Mouse (Mus musculus) heart, postnatal 0 days (tissue): ENCODE data around the gene 1700029P11Rik. TPM values are rescaled to one million over a fixed set of nuclear protein-coding genes. Genes with fewer than 3 reads are reported as not detected.

ENCODE experiments used
- ATAC-seq: fragments of 200-750 bp; cut with Nextera tagmentation; 2 replicates; pipeline ENCODE4 v1.8.0; 2017; ENCODE audit warnings: low read depth, moderate number of reproducible peaks, moderate library complexity; ENCODE audit not compliant: insufficient read depth
- DNase-seq: peaks from one replicate; pipeline ENCODE4 v3.0.0-alpha.2; 2016; ENCODE audit warnings: low spot score
- H3K27ac ChIP-seq: fragments of 300-500 bp; sonication (generic); 2 replicates; pipeline ENCODE4 v1.5.1; 2014; ENCODE audit warnings: low read depth, mild to moderate bottlenecking
- H3K27me3 ChIP-seq: fragments of 300-500 bp; sonication (generic); 2 replicates; pipeline ENCODE4 v1.6.1; 2014; ENCODE audit warnings: low read length, mixed read lengths; ENCODE audit not compliant: control insufficient read depth, insufficient read depth
- H3K36me3 ChIP-seq: fragments of 300-500 bp; sonication (generic); replicated peaks from 2 replicates; pipeline ENCODE4 v1.6.1; 2014; ENCODE audit warnings: low read length, mixed read lengths; ENCODE audit not compliant: control insufficient read depth, insufficient read depth
- H3K4me1 ChIP-seq: fragments of 300-500 bp; sonication (generic); 2 replicates; pipeline ENCODE4 v1.6.1; 2014; ENCODE audit warnings: antibody characterized with exemption; ENCODE audit not compliant: control insufficient read depth, insufficient read depth
- H3K4me2 ChIP-seq: fragments of 300-500 bp; sonication (generic); 2 replicates; pipeline ENCODE4 v1.6.1; 2014; ENCODE audit warnings: low read depth, mild to moderate bottlenecking, low read length, moderate library complexity
- H3K4me3 ChIP-seq: fragments of 300-500 bp; sonication (generic); 2 replicates; pipeline ENCODE4 v1.5.1; 2014; ENCODE audit warnings: low read depth, low read length
- H3K9ac ChIP-seq: fragments of 300-500 bp; sonication (generic); replicated peaks from 2 replicates; pipeline ENCODE4 v1.6.1; 2014; ENCODE audit warnings: low read depth, low read length, mixed read lengths
- H3K9me3 ChIP-seq: fragments of 300-500 bp; sonication (generic); replicated peaks from 2 replicates; pipeline ENCODE4 v1.6.1; 2016; ENCODE audit warnings: low read length; ENCODE audit not compliant: control insufficient read depth
- CTCF ChIP-seq: IDR thresholded peaks from 2 replicates; pipeline ENCODE4 v1.5.1; 2016; ENCODE audit warnings: antibody characterized with exemption, control low read depth, low read depth
- EP300 ChIP-seq: IDR thresholded peaks from 2 replicates; pipeline ENCODE4 v1.6.1; 2016; ENCODE audit warnings: antibody characterized with exemption, low read depth
- WGBS: fragments of 180-500 bp; shearing (Covaris S2); extraction: QIAGEN DNeasy Blood & Tissue Kit; methylation state at CpG from one replicate; pipeline ENCODE4 v1.1.7; 2014; 5-methylcytosine and 5-hydroxymethylcytosine counted together
- polyA plus RNA-seq: library from polyadenylated mRNA; unstranded; fragments of >200 nt; fragmentation: Nextera tagmentation; extraction: Ambion mirVana; gene quantifications from 2 replicates; pipeline ENCODE4 v1.2.1, GENCODE M21; 2015
- total RNA-seq: library from RNA; depleted of rRNA; stranded (reverse); fragments of >200 nt; gene quantifications from 2 replicates; pipeline ENCODE4 v1.2.3, GENCODE M21; 2014; ENCODE audit warnings: low replicate concordance

1700029P11Rik gene
- total and polyA plus RNA-seq, 2 experiments from 2014 or later: not detected

GRCm38 (mm10) chr15:81941010-81941409 is 39.3 kb upstream of the 1700029P11Rik start:
- Histone ChIP-seq H3K4me3 (no peak overlapping the region), H3K27ac (no peak overlapping the region), H3K9me3 (no peaks in the 10 kb centered on the region), H3K27me3 (0 out of 2 replicates have a peak, but pooled peaks cover 4% of the 10 kb centered on the region), H3K9ac (no peak overlapping the region), H3K36me3 (no peaks in the 10 kb centered on the region), H3K4me2 (no peak overlapping the region), H3K4me1 (peaks cover 14% of the 10 kb centered on the region; the same call in 1 of the 2 replicates)
- WGBS: 84% methylated on average over 2 of the region's 2 CpGs
- ATAC-seq (no peak), DNase-seq (no peak)
- TF ChIP-seq CTCF (no peak), EP300 (no peak)

DNA sequence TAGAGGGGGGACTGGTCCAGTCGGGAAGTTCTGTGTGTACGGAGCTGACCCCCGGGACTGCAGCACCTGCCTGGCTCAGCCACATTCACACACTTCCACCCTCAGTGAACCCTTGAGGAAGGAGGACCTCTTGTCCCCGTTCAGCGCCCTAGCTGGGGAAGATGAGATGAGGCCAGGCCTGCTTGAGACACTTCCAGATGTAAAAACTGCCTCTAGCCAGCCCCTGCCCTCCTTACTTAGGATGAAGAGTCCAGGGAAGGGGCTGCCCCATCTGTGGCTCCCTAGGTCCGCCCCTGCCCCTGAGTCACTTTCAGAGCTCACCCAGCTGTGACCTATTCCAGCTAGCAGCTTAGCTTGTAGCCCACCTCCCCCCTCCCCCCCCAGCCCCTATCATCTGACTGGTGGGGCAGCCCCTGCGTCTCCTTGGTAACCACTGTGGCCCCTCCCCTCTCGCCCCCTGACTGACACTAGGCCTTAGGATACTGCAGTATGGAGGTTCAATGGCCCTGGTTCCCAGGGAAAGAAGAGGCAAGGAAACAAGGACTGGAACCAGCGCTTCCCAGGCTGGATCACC is 37.1 kb upstream of the 1700029P11Rik start:
- Histone ChIP-seq H3K9ac (no peak overlapping the region), H3K4me3 (no peak overlapping the region), H3K27ac (no peak overlapping the region), H3K9me3 (no peaks in the 10 kb centered on the region), H3K4me2 (no peak overlapping the region), H3K36me3 (no peaks in the 10 kb centered on the region), H3K4me1 (no peaks in the 10 kb centered on the region), H3K27me3 (0 out of 2 replicates have a peak, but pooled peaks cover 4% of the 10 kb centered on the region)
- DNase-seq: no peak
- 24% methylated on average over 9 of the region's 9 CpGs for WGBS
- TF ChIP-seq CTCF (no peak), EP300 (no peak)
- no peak for ATAC-seq

GRCm38 (mm10) chr15:81949076-81949475 is 31.3 kb upstream of the 1700029P11Rik start:
- TF ChIP-seq EP300: no peak
- TF ChIP-seq CTCF: no peak
- no peaks in the 10 kb centered on the region for H3K27me3 ChIP-seq
- H3K27ac ChIP-seq: no peak overlapping the region
- no peak overlapping the region for H3K9ac ChIP-seq
- no peaks in the 10 kb centered on the region for H3K4me1 ChIP-seq
- no peak overlapping the region for H3K4me2 ChIP-seq
- H3K9me3 ChIP-seq: no peaks in the 10 kb centered on the region
- H3K36me3 ChIP-seq: no peaks in the 10 kb centered on the region
- DNase-seq: no peak
- H3K4me3 ChIP-seq: no peak overlapping the region
- ATAC-seq: no peak
- WGBS: 79% methylated on average over 10 of the region's 10 CpGs

GRCm38 (mm10) chr15:81949476-81950131 is 30.7 kb upstream of the 1700029P11Rik start:
- Histone ChIP-seq H3K36me3 (no peaks in the 10 kb centered on the region), H3K9ac (no peak overlapping the region), H3K4me2 (no peak overlapping the region), H3K4me1 (no peaks in the 10 kb centered on the region), H3K9me3 (no peaks in the 10 kb centered on the region), H3K27me3 (no peaks in the 10 kb centered on the region), H3K27ac (no peak overlapping the region), H3K4me3 (no peak overlapping the region)
- DNase-seq (no peak), ATAC-seq (no peak)
- 71% methylated on average over 11 of the region's 11 CpGs for WGBS
- TF ChIP-seq EP300 (no peak), CTCF (no peak)

GRCm38 (mm10) chr15:81950716-81951115 is 29.6 kb upstream of the 1700029P11Rik start:
- TF ChIP-seq EP300: no peak
- TF ChIP-seq CTCF: no peak
- Histone ChIP-seq H3K4me1 (no peaks in the 10 kb centered on the region), H3K4me2 (no peak overlapping the region), H3K27ac (no peak overlapping the region), H3K9ac (no peak overlapping the region), H3K27me3 (no peaks in the 10 kb centered on the region), H3K4me3 (no peak overlapping the region), H3K9me3 (no peaks in the 10 kb centered on the region), H3K36me3 (peaks cover 6% of the 10 kb centered on the region)
- DNase-seq: no peak
- 85% methylated on average over 5 of the region's 5 CpGs for WGBS
- ATAC-seq: peak; percentile 17; the same call in 1 of the 2 replicates

DNA sequence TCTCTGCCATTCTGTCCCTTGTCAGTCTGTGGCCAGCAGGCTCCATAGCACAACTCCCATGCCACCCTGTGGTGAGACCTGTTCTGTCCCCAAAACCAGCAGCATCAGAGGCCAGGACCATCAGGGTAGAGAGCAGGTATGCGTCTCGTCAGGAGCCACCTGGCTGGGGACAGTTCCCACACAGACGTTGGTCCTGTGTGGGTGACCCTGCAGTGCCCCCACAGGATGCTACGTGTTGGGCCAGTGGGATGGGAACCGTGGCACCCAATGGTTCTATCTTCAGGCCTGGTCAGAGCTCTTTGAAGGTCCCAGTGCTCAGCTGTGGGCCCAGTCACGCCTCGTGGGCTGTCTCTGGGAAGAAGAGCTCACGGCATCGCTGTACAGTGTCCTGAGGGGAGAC is 29.2 kb upstream of the 1700029P11Rik start:
- 82% methylated on average over 9 of the region's 9 CpGs for WGBS
- ATAC-seq: no peak

More for the DNA sequence above, 29.2 kb upstream of the 1700029P11Rik start:
- H3K36me3 ChIP-seq: peaks cover 11% of the 10 kb centered on the region
- no peak overlapping the region for H3K4me3 ChIP-seq
- TF ChIP-seq CTCF (no peak), EP300 (no peak)
- H3K27me3 ChIP-seq: no peaks in the 10 kb centered on the region
- no peaks in the 10 kb centered on the region for H3K4me1 ChIP-seq
- H3K9me3 ChIP-seq: no peaks in the 10 kb centered on the region
- no peak overlapping the region for H3K4me2 ChIP-seq
- H3K27ac ChIP-seq: no peak overlapping the region
- no peak overlapping the region for H3K9ac ChIP-seq
- no peak for DNase-seq
